Mouse (Mus musculus) lung, postnatal 4 days (tissue): ENCODE results near the gene Tsku.

Source experiments
- DNase-seq, 2 experiments: peaks; one replicate each; pipeline ENCODE4 v3.0.0; 2021

Tsku gene

GRCm38 (mm10) chr7:98361063-98361652 is at the start of gene Tsku:
TSS of gene Tsku (minus strand) at chr7:98361328.
- DNase-seq: peak; percentile 92 to 96

GRCm38 (mm10) chr7:98407615-98408014 is 46.5 kb upstream of the Tsku start:
- DNase-seq: no peak

- no peak for DNase-seq
These were observed 42.9 kb upstream of the Tsku start for GRCm38 (mm10) chr7:98403996-98404395.

GRCm38 (mm10) chr7:98402582-98403574 is 41.8 kb upstream of the Tsku start:
- DNase-seq: no peak

- no peak for DNase-seq
These were observed 31.5 kb upstream of the Tsku start for GRCm38 (mm10) chr7:98392466-98393201.

DNA sequence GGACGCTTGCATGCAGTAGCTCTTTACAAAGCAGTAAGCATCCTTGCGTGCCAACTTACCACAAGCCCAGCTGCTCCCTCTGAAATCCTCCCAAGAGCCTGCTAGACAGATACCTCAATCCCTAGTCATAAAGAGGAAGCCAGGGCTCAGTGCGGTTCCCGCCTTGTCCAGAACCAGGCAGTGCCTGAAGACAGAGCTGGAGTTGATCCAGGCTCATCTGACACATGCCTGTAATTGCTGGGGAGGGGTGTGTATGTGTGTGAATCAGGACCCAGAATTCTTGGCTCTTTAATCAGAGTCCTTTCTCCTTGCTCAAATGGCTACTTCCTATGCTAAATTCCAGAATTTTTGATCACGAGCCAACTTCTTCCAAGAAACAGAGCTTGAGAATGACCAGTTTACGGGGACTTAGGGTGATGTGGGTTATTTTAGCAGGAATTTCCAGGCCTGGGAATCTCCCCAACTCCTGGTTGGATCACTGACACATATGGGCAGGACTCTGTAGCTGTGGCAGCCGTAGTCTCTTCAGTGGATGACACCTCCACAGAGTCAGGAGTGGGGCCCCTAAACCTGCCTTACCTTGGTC is 30.3 kb upstream of the Tsku start:
- DNase-seq: peak in 1 of 2 experiments; percentile 56

- DNase-seq: no peak
These were observed 29.4 kb upstream of the Tsku start for GRCm38 (mm10) chr7:98390486-98390885.

GRCm38 (mm10) chr7:98389656-98390055 is 28.5 kb upstream of the Tsku start:
- no peak for DNase-seq

DNA sequence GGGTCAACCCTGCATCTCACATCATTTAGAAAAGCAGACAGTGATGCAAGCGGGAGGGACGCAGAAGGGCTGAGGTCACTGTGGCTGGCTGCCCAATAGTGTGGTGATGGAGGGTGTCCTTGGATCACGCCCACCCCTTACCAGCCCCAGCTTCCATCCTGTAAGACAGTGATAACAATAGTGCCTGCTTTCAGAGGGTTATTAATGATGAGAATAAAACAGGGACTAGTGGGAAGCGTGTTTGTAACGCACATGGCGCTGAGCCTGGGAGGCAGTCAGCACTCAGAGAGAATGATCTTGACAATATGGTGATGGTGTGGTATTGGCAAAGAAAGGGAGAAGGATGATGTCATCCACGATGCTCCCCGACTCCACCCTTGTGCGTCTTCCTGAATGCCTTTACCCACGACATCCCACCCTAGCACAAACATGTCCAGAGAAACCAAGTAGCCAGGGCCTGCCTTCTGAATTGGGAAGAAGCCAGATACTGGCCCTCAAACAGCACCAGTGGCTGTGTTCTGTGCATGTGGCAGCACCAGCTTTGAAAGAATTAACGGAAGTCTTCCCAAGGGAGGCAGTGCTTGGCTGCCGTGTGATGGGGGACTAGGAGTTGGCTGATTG is 27.9 kb upstream of the Tsku start:
- peak; percentile 65 to 68 for DNase-seq

GRCm38 (mm10) chr7:98387201-98387600 is 26.1 kb upstream of the Tsku start:
- DNase-seq: no peak

- peak; percentile 52 to 59 for DNase-seq
These were observed 24.0 kb upstream of the Tsku start for GRCm38 (mm10) chr7:98385168-98385567.

DNA sequence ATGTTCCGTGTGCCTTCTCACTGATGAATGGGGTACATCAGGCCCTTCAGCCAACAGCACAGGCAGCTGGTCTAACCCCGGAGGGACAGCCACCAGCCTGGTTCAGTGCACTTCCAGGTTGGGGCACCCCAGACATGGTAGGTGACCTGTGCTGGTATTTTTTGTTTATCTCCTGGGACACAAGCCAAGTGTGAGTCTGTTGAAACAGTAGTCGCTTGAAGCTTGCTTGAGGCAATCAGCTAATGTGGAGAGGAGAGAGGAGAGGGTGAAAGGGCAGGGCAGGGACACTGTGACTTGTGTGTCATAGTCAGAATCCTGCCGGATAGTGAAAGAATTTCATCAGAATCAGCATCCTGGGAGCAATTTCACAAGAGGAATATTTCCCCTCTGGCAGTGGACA is 22.2 kb upstream of the Tsku start:
- peak; percentile 33 to 47 for DNase-seq

DNA sequence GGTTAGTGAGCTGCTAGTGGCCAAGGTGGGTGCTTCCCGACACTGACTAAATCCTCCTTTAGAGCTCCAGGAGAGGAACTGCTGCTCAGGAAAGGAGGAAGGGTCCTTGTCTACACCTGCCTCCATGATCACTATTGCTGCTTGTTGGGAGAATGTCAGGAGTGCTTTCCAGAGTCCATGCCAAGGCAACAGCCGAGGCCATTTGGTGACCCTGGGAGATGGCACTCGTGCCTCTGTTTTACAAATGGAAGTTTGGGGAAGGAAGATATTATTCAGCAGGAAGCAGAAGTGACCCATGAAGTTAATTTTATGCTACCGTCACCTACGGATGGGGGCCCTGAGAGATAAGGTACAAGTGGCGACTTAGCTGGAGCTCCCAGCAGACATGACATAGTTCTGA is 21.7 kb upstream of the Tsku start:
- no peak for DNase-seq

DNA sequence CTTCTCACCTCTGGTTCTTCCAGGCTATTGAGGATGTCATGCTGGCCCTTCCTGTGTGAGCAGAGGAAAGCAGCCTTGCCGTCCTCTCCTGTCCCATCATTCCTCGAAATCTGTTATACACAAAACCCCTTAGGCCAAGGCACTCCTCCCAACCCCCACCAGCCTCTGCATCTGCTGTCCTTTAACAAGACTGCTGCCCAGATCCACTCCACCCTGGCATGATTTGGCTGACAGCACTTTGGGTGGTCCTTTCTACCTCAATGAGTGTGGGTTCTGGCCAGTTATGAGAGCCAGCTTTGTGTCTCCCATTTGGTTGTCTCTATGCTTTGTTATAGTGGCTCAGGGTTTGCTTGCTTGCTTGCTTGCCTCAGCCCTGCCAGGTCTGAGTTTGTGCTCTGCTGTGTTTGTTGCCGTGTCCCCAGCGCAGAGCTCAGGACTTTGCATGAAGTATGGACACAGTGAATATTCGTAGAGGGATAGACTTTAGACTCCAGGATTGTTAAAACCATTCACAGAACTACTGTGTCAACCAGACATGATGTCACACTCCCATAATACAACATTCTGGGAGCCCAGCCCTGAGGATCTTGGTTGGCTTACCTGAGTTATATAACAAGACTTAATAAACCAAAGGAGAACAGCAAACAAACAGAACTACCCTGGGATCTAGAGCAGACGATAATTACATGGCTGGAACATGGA is 19.2 kb upstream of the Tsku start:
- no peak for DNase-seq

GRCm38 (mm10) chr7:98379232-98379631 is 18.1 kb upstream of the Tsku start:
- DNase-seq: no peak

GRCm38 (mm10) chr7:98377257-98377656 is 16.1 kb upstream of the Tsku start:
- DNase-seq: no peak

GRCm38 (mm10) chr7:98371161-98371560 is 10.0 kb upstream of the Tsku start:
- DNase-seq: no peak

- DNase-seq: no peak
These were observed 8.7 kb upstream of the Tsku start for GRCm38 (mm10) chr7:98369762-98370369.

- no peak for DNase-seq
These were observed 534 bp upstream of the Tsku start for GRCm38 (mm10) chr7:98361662-98362061.

DNA sequence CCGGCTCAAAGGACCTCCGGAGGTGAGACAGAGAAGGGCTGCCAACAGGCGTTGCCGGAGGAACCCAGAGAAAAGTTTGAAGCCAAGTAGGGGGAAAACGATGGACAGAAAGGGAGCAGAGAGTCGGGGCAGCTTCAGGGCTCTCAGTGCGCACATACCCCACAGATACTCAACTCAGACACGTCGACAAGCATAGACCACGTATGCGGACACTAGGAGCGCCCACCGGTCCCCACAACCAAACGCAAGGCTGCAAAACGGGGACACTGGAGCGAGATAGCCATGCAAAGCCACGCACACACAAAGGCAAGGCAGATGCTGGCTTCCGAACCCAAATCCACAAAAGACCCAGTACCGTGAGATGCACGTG is 522 bp downstream of the Tsku start:
- DNase-seq: peak in 1 of 2 experiments; percentile 30

- peak; percentile 59 to 77 for DNase-seq
These were observed 1.0 kb downstream of the Tsku start for GRCm38 (mm10) chr7:98359951-98360620.
